Mouse (Mus musculus) testis, adult 2 months (tissue): ENCODE results near the gene Trappc2l. TPM values are rescaled to one million over a fixed set of nuclear protein-coding genes. Genes with fewer than 3 reads are reported as not detected.

Experiments
- H3K27ac ChIP-seq: fragments of 200-500 bp; 2 replicates; pipeline ENCODE4 v1.5.1; 2012; ENCODE audit warnings: low read depth, low read length; ENCODE audit not compliant: control insufficient read depth, insufficient read depth
- H3K27me3 ChIP-seq: fragments of 200-500 bp; 2 replicates; pipeline ENCODE4 v1.6.1; 2012; ENCODE audit warnings: mild to moderate bottlenecking, low read length, moderate library complexity; ENCODE audit not compliant: control insufficient read depth, insufficient read depth
- H3K36me3 ChIP-seq: fragments of 200-500 bp; 2 replicates; pipeline ENCODE4 v1.6.1; 2012; ENCODE audit warnings: mild to moderate bottlenecking, low read length; ENCODE audit not compliant: control insufficient read depth, insufficient read depth
- H3K4me1 ChIP-seq: fragments of 200-500 bp; 2 replicates; pipeline ENCODE4 v1.6.1; 2012; ENCODE audit warnings: low read length; ENCODE audit not compliant: control insufficient read depth, insufficient read depth
- H3K4me3 ChIP-seq: fragments of 200-500 bp; 2 replicates; pipeline ENCODE4 v1.5.1; 2012; ENCODE audit warnings: low read depth, mild to moderate bottlenecking, low read length, moderate library complexity, mixed read lengths; ENCODE audit not compliant: control insufficient read depth
- CTCF ChIP-seq: fragments of 200-500 bp; IDR thresholded peaks from 2 replicates; pipeline ENCODE4 v1.5.1; 2012; ENCODE audit warnings: low read depth, mild to moderate bottlenecking, inconsistent platforms, low read length, moderate library complexity; ENCODE audit not compliant: control insufficient read depth, insufficient read depth, insufficient replicate concordance
- POLR2A ChIP-seq: fragments of 200-500 bp; IDR thresholded peaks from 2 replicates; pipeline ENCODE4 v1.6.1; 2012; ENCODE audit warnings: low read depth, mild to moderate bottlenecking, inconsistent platforms, low read length, moderate library complexity; ENCODE audit not compliant: control insufficient read depth
- polyA plus RNA-seq: library from polyadenylated mRNA; depleted of rRNA; stranded (reverse); fragments of >200 nt; gene quantifications from 2 replicates; pipeline ENCODE4 v1.2.3, GENCODE M21; 2012

Gene Trappc2l
- polyA plus RNA-seq, 1 experiment, result 100 TPM

- no peak overlapping the region for H3K27ac ChIP-seq
- no peaks in the 10 kb centered on the region for H3K27me3 ChIP-seq
- H3K4me1 ChIP-seq, result peaks cover 12% of the 10 kb centered on the region
- TF ChIP-seq CTCF (no peak), POLR2A (no peak)
- H3K36me3 ChIP-seq, result no peaks in the 10 kb centered on the region
- no peak overlapping the region for H3K4me3 ChIP-seq
Observed at GRCm38 (mm10) chr8:122574667-122575251, 36.7 kb upstream of the Trappc2l start.

GRCm38 (mm10) chr8:122575286-122575685 is 36.2 kb upstream of the Trappc2l start:
- Histone ChIP-seq H3K36me3 (no peaks in the 10 kb centered on the region), H3K4me3 (peak overlapping the region; percentile 94; the same call in 1 of the 2 replicates), H3K4me1 (peaks cover 12% of the 10 kb centered on the region), H3K27ac (no peak overlapping the region), H3K27me3 (no peaks in the 10 kb centered on the region)
- TF ChIP-seq POLR2A, result no peak
- no peak for TF ChIP-seq CTCF

- H3K4me1 ChIP-seq, result peaks cover 12% of the 10 kb centered on the region
- TF ChIP-seq POLR2A (no peak), CTCF (no peak)
- H3K27me3 ChIP-seq, result no peaks in the 10 kb centered on the region
- peak overlapping the region; percentile 94 for H3K4me3 ChIP-seq
- no peaks in the 10 kb centered on the region for H3K36me3 ChIP-seq
- peak overlapping the region; percentile 73 for H3K27ac ChIP-seq
Observed at GRCm38 (mm10) chr8:122575735-122576647, 35.4 kb upstream of the Trappc2l start.

GRCm38 (mm10) chr8:122576648-122577022 is 34.8 kb upstream of the Trappc2l start, which contains the start of gene Aprt:
TSS of gene Aprt (minus strand) at chr8:122576909.
- TF ChIP-seq POLR2A (peak; percentile 70), CTCF (no peak)
- H3K27ac ChIP-seq, result peak within 1 kb of the TSS; percentile 73
- H3K36me3 ChIP-seq, result no peaks in the 10 kb centered on the region
- no peaks in the 10 kb centered on the region for H3K27me3 ChIP-seq
- peaks cover 12% of the 10 kb centered on the region for H3K4me1 ChIP-seq
- H3K4me3 ChIP-seq, result peak within 1 kb of the TSS; percentile 94

- H3K27me3 ChIP-seq, result no peaks in the 10 kb centered on the region
- peak overlapping the region; percentile 94 for H3K4me3 ChIP-seq
- H3K27ac ChIP-seq, result no peak overlapping the region
- no peaks in the 10 kb centered on the region for H3K36me3 ChIP-seq
- H3K4me1 ChIP-seq, result peaks cover 12% of the 10 kb centered on the region
- no peak for TF ChIP-seq POLR2A
- no peak for TF ChIP-seq CTCF
Observed at GRCm38 (mm10) chr8:122577116-122577515, 34.3 kb upstream of the Trappc2l start.

GRCm38 (mm10) chr8:122579196-122579595 is 32.2 kb upstream of the Trappc2l start:
- no peaks in the 10 kb centered on the region for H3K27me3 ChIP-seq
- H3K27ac ChIP-seq, result no peak overlapping the region
- H3K4me1 ChIP-seq, result peaks cover 14% of the 10 kb centered on the region

GRCm38 (mm10) chr8:122580926-122581325 is 30.5 kb upstream of the Trappc2l start:
- Histone ChIP-seq H3K4me1 (peaks cover 10% of the 10 kb centered on the region), H3K36me3 (no peaks in the 10 kb centered on the region), H3K4me3 (no peak overlapping the region), H3K27ac (no peak overlapping the region), H3K27me3 (no peaks in the 10 kb centered on the region)
- TF ChIP-seq POLR2A (no peak), CTCF (no peak)

More at GRCm38 (mm10) chr8:122579196-122579595, 32.2 kb upstream of the Trappc2l start:
- Histone ChIP-seq H3K4me3 (no peak overlapping the region), H3K36me3 (no peaks in the 10 kb centered on the region)
- TF ChIP-seq POLR2A (no peak), CTCF (no peak)
